Mouse (Mus musculus) intestine, postnatal 0 days (tissue): ENCODE measurements around the gene Cacna2d1. TPM values are rescaled to one million over a fixed set of nuclear protein-coding genes. Genes with fewer than 3 reads are reported as not detected.
A peak's percentile ranks its signal among the peaks of the same experiment; 100 is the strongest.

Source experiments
- ATAC-seq: fragments of 200-750 bp; cut with Nextera tagmentation; 2 replicates; pipeline ENCODE4 v1.8.0; 2017; ENCODE audit warnings: mild to moderate bottlenecking, moderate TSS enrichment, moderate library complexity
- H3K27ac ChIP-seq: fragments of 300-500 bp; sonication (generic); 2 replicates; pipeline ENCODE4 v1.5.1; 2014; ENCODE audit warnings: mild to moderate bottlenecking, low read depth, low read length, moderate library complexity
- H3K27me3 ChIP-seq: fragments of 300-500 bp; sonication (generic); replicated peaks from 2 replicates; pipeline ENCODE4 v1.6.1; 2014; ENCODE audit warnings: low read length, mixed read lengths; ENCODE audit not compliant: control insufficient read depth, insufficient read depth
- H3K36me3 ChIP-seq: fragments of 300-500 bp; sonication (generic); 2 replicates; pipeline ENCODE4 v1.6.1; 2014; ENCODE audit warnings: mild to moderate bottlenecking, moderate library complexity; ENCODE audit not compliant: control insufficient read depth, insufficient read depth
- H3K4me1 ChIP-seq: fragments of 300-500 bp; sonication (generic); replicated peaks from 2 replicates; pipeline ENCODE4 v1.6.1; 2014; ENCODE audit warnings: antibody characterized with exemption, low read length, mixed read lengths; ENCODE audit not compliant: control insufficient read depth, insufficient read depth
- H3K4me2 ChIP-seq: fragments of 300-500 bp; sonication (generic); replicated peaks from 2 replicates; pipeline ENCODE4 v1.6.1; 2014; ENCODE audit warnings: low read depth, mild to moderate bottlenecking, moderate library complexity
- H3K4me3 ChIP-seq: fragments of 300-500 bp; sonication (generic); 2 replicates; pipeline ENCODE4 v1.5.1; 2014; ENCODE audit warnings: low read depth, low read length
- H3K9ac ChIP-seq: fragments of 300-500 bp; sonication (generic); 2 replicates; pipeline ENCODE4 v1.6.1; 2014; ENCODE audit warnings: mild to moderate bottlenecking, low read depth, low read length
- H3K9me3 ChIP-seq: fragments of 300-500 bp; sonication (generic); 2 replicates; pipeline ENCODE4 v1.6.1; 2016; ENCODE audit warnings: mixed run types; ENCODE audit not compliant: control insufficient read depth
- CTCF ChIP-seq: sonication (generic); IDR thresholded peaks from 2 replicates; pipeline ENCODE4 v1.5.1; 2016; ENCODE audit warnings: low read depth, mild to moderate bottlenecking, control low read depth, antibody characterized with exemption, moderate library complexity
- WGBS: fragments of 180-500 bp; shearing (Covaris S2); extraction: QIAGEN DNeasy Blood & Tissue Kit; methylation state at CpG from one replicate; pipeline ENCODE4 v1.1.7; 2014; 5-methylcytosine and 5-hydroxymethylcytosine counted together
- polyA plus RNA-seq: library from polyadenylated mRNA; unstranded; fragments of >200 nt; fragmentation: Nextera tagmentation; extraction: Ambion mirVana; gene quantifications from 2 replicates; pipeline ENCODE4 v1.2.1, GENCODE M21; 2015

Gene Cacna2d1
- polyA plus RNA-seq, 1 experiment from 2014 or later, result 7.2 TPM

- Histone ChIP-seq H3K9ac (no peak overlapping the region), H3K9me3 (no peaks in the 10 kb centered on the region), H3K27ac (no peak overlapping the region), H3K4me2 (no peak overlapping the region), H3K4me3 (no peak overlapping the region), H3K4me1 (no peaks in the 10 kb centered on the region; the same call in 1 of the 2 replicates), H3K36me3 (no peaks in the 10 kb centered on the region), H3K27me3 (peaks cover 27% of the 10 kb centered on the region)
- TF ChIP-seq CTCF, result no peak
- 36% methylated on average over 6 of the region's 6 CpGs for WGBS
- no peak for ATAC-seq
Measured at GRCm38 (mm10) chr5:15933017-15933416, 1.5 kb upstream of the Cacna2d1 start.

GRCm38 (mm10) chr5:15933581-15934375 is 713 bp upstream of the Cacna2d1 start:
- ATAC-seq, result peak; percentile 28; the same call in 1 of the 2 replicates
- Histone ChIP-seq H3K36me3 (no peaks in the 10 kb centered on the region), H3K27ac (peak overlapping the region; percentile 60; the same call in 1 of the 2 replicates), H3K27me3 (peaks cover 27% of the 10 kb centered on the region), H3K4me2 (peak overlapping the region; percentile 84), H3K9ac (peak overlapping the region; percentile 65), H3K9me3 (no peaks in the 10 kb centered on the region), H3K4me1 (no peaks in the 10 kb centered on the region; the same call in 1 of the 2 replicates), H3K4me3 (peak overlapping the region; percentile 57)
- 15% methylated on average over 17 of the region's 17 CpGs for WGBS
- TF ChIP-seq CTCF, result no peak

- no peak; the same call in 1 of the 2 replicates for ATAC-seq
- no peak for TF ChIP-seq CTCF
Measured at GRCm38 (mm10) chr5:15935234-15935728, 790 bp downstream of the Cacna2d1 start.

GRCm38 (mm10) chr5:15935831-15936710 is 1.6 kb downstream of the Cacna2d1 start:
- no peak for TF ChIP-seq CTCF
- peak overlapping the region; percentile 57 for H3K4me3 ChIP-seq
- no peak for ATAC-seq
- H3K9me3 ChIP-seq, result no peaks in the 10 kb centered on the region
- peaks cover 25% of the 10 kb centered on the region for H3K27me3 ChIP-seq
- H3K27ac ChIP-seq, result no peak overlapping the region
- H3K4me2 ChIP-seq, result peak overlapping the region; percentile 84
- no peaks in the 10 kb centered on the region for H3K36me3 ChIP-seq
- 44% methylated on average over 14 of the region's 14 CpGs for WGBS
- no peak overlapping the region for H3K9ac ChIP-seq
- no peaks in the 10 kb centered on the region; the same call in 1 of the 2 replicates for H3K4me1 ChIP-seq

More at GRCm38 (mm10) chr5:15935234-15935728, 790 bp downstream of the Cacna2d1 start:
- H3K27ac ChIP-seq, result peak overlapping the region; percentile 60; the same call in 1 of the 2 replicates
- H3K4me2 ChIP-seq, result peak overlapping the region; percentile 84
- no peaks in the 10 kb centered on the region for H3K36me3 ChIP-seq
- no peaks in the 10 kb centered on the region; the same call in 1 of the 2 replicates for H3K4me1 ChIP-seq
- H3K4me3 ChIP-seq, result peak overlapping the region; percentile 57
- no peaks in the 10 kb centered on the region for H3K9me3 ChIP-seq
- H3K27me3 ChIP-seq, result peaks cover 27% of the 10 kb centered on the region
- 2% methylated on average over 27 of the region's 27 CpGs for WGBS
- H3K9ac ChIP-seq, result peak overlapping the region; percentile 65

GRCm38 (mm10) chr5:15941191-15941725 is 6.8 kb downstream of the Cacna2d1 start:
- Histone ChIP-seq H3K9ac (no peak overlapping the region), H3K27ac (no peak overlapping the region), H3K4me3 (no peak overlapping the region), H3K27me3 (no peaks in the 10 kb centered on the region), H3K36me3 (no peaks in the 10 kb centered on the region), H3K9me3 (no peaks in the 10 kb centered on the region), H3K4me1 (no peaks in the 10 kb centered on the region), H3K4me2 (no peak overlapping the region)
- no peak for ATAC-seq
- WGBS, result 46% methylated on average over 6 of the region's 6 CpGs
- TF ChIP-seq CTCF, result no peak
